Mouse (Mus musculus) stomach, embryonic 16.5 days (tissue): ENCODE results near the gene Tmem222. TPM values are rescaled to one million over a fixed set of nuclear protein-coding genes. Genes with fewer than 3 reads are reported as not detected.

ENCODE experiments used
- ATAC-seq: fragments of 200-750 bp; cut with Nextera tagmentation; 2 replicates; pipeline ENCODE4 v1.8.0; 2017; ENCODE audit warnings: moderate number of reproducible peaks, moderate TSS enrichment; ENCODE audit not compliant: insufficient read depth, low FRiP score
- H3K27ac ChIP-seq: fragments of 300-500 bp; sonication (generic); 2 replicates; pipeline ENCODE4 v1.5.1; 2014; ENCODE audit warnings: low read length
- H3K27me3 ChIP-seq: fragments of 300-500 bp; sonication (generic); 2 replicates; pipeline ENCODE4 v1.6.1; 2014; ENCODE audit warnings: low read length, control low read depth, mixed read lengths; ENCODE audit not compliant: control insufficient read depth, insufficient read depth
- H3K36me3 ChIP-seq: fragments of 300-500 bp; sonication (generic); 2 replicates; pipeline ENCODE4 v1.6.1; 2014; ENCODE audit warnings: low read length; ENCODE audit not compliant: control insufficient read depth, insufficient read depth
- H3K4me1 ChIP-seq: fragments of 300-500 bp; sonication (generic); 2 replicates; pipeline ENCODE4 v1.6.1; 2014; ENCODE audit warnings: low read length, control low read depth, mixed read lengths; ENCODE audit not compliant: control insufficient read depth, insufficient read depth
- H3K4me2 ChIP-seq: fragments of 300-500 bp; sonication (generic); 2 replicates; pipeline ENCODE4 v1.6.1; 2014; ENCODE audit warnings: low read depth, low read length, mixed read lengths
- H3K4me3 ChIP-seq: fragments of 300-500 bp; sonication (generic); replicated peaks from 2 replicates; pipeline ENCODE4 v1.5.1; 2014; ENCODE audit warnings: mild to moderate bottlenecking, low read length
- H3K9ac ChIP-seq: fragments of 300-500 bp; sonication (generic); 2 replicates; pipeline ENCODE4 v1.6.1; 2014; ENCODE audit warnings: low read length
- H3K9me3 ChIP-seq: fragments of 300-500 bp; sonication (generic); replicated peaks from 2 replicates; pipeline ENCODE4 v1.6.1; 2016; ENCODE audit warnings: low read length, control low read depth; ENCODE audit not compliant: control insufficient read depth
- WGBS: fragments of 180-500 bp; shearing (Covaris S2); extraction: QIAGEN DNeasy Blood & Tissue Kit; methylation state at CpG from one replicate; pipeline ENCODE4 v1.1.7; 2014; 5-methylcytosine and 5-hydroxymethylcytosine counted together
- polyA plus RNA-seq: library from polyadenylated mRNA; unstranded; fragments of >200 nt; fragmentation: Nextera tagmentation; extraction: Ambion mirVana; gene quantifications from 2 replicates; pipeline ENCODE4 v1.2.1, GENCODE M21; 2015

Tmem222 gene
- polyA plus RNA-seq, 1 experiment from 2014 or later: 71.3 TPM

- Histone ChIP-seq H3K9me3 (no peaks in the 10 kb centered on the region), H3K9ac (peak within 1 kb of the TSS; percentile 59), H3K27me3 (no peaks in the 10 kb centered on the region), H3K36me3 (peaks cover 25% of the 10 kb centered on the region), H3K4me1 (no peaks in the 10 kb centered on the region), H3K27ac (peak within 1 kb of the TSS; percentile 67), H3K4me3 (peak within 1 kb of the TSS; percentile 35), H3K4me2 (peak within 1 kb of the TSS; percentile 37)
- peak; percentile 48 for ATAC-seq
- WGBS: 29% methylated on average over 7 of the region's 7 CpGs
These were observed 14.7 kb downstream of the Tmem222 start, which contains the start of gene Sytl1 for GRCm38 (mm10) chr4:133262882-133263281. Sytl1 (minus strand) TSS chr4:133263113.

GRCm38 (mm10) chr4:133262375-133262765, 15.2 kb downstream of the Tmem222 start:
- no peak for ATAC-seq
- H3K9ac ChIP-seq: peak overlapping the region; percentile 59
- peaks cover 21% of the 10 kb centered on the region for H3K36me3 ChIP-seq
- H3K27me3 ChIP-seq: no peaks in the 10 kb centered on the region
- peak overlapping the region; percentile 67 for H3K27ac ChIP-seq
- no peaks in the 10 kb centered on the region for H3K4me1 ChIP-seq
- H3K4me3 ChIP-seq: peak overlapping the region; percentile 35
- peak overlapping the region; percentile 37 for H3K4me2 ChIP-seq
- H3K9me3 ChIP-seq: no peaks in the 10 kb centered on the region
- WGBS: 67% methylated on average over 7 of the region's 7 CpGs

DNA sequence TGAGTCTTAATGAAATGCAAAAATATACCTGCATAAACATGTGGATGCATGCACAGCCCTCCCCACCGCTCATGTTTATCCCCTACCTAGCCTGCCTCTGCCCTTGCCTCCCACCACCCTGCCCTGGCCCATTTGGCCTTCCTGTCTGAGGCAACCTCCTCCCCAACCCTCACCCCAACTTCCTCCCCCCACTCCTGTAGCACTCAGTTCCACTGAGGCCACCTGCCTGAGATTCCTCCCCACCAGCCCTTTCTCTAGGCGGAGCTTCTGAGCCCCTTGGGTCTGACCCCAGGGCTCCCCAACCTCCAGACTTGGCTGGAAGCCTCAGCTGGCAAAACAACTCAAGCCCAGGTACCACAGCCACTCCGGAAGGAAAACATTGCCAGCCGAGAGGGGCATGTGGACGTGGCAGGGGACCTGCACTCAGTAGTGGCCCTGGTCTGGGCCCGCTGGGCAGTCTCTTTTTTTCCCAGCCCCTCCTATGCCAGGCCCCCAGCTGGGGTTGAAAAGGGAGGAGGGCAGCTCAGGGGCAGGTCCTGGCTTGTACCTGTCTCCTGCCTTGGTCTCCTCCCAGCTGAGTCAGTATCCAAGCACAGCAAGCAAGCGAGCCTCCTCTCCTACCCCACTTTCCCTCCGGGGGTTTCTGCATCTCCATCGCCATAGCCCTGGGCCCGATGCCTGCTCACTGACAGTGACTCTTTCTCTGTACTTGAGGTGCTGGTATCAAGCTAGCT, 15.8 kb downstream of the Tmem222 start:
- Histone ChIP-seq H3K27ac (peak overlapping the region; percentile 67), H3K4me1 (0 out of 2 replicates have a peak, but pooled peaks cover 3% of the 10 kb centered on the region), H3K4me2 (peak overlapping the region; percentile 37), H3K4me3 (peak overlapping the region; percentile 35), H3K9me3 (no peaks in the 10 kb centered on the region), H3K27me3 (no peaks in the 10 kb centered on the region), H3K9ac (peak overlapping the region; percentile 59), H3K36me3 (peaks cover 18% of the 10 kb centered on the region)
- no peak for ATAC-seq
- WGBS: 52% methylated on average over 10 of the region's 10 CpGs

- H3K27me3 ChIP-seq: no peaks in the 10 kb centered on the region
- peak overlapping the region; percentile 49 for H3K27ac ChIP-seq
- no peaks in the 10 kb centered on the region for H3K9me3 ChIP-seq
- H3K4me3 ChIP-seq: no peak overlapping the region
- H3K4me1 ChIP-seq: 0 out of 2 replicates have a peak, but pooled peaks cover 4% of the 10 kb centered on the region
- 61% methylated on average over 12 of the region's 12 CpGs for WGBS
- no peak overlapping the region; the same call in 1 of the 2 replicates for H3K9ac ChIP-seq
- no peak overlapping the region for H3K4me2 ChIP-seq
- H3K36me3 ChIP-seq: no peaks in the 10 kb centered on the region
- peak; percentile 65 for ATAC-seq
These were observed 19.7 kb downstream of the Tmem222 start for GRCm38 (mm10) chr4:133257798-133258408.

- no peaks in the 10 kb centered on the region for H3K27me3 ChIP-seq
- H3K9me3 ChIP-seq: no peaks in the 10 kb centered on the region
- WGBS: 27% methylated on average over 12 of the region's 12 CpGs
- H3K9ac ChIP-seq: peak overlapping the region; percentile 57
- peak overlapping the region; percentile 22; the same call in 1 of the 2 replicates for H3K4me3 ChIP-seq
- ATAC-seq: peak; percentile 63
- H3K27ac ChIP-seq: peak overlapping the region; percentile 49
- 0 out of 2 replicates have a peak, but pooled peaks cover 5% of the 10 kb centered on the region for H3K4me1 ChIP-seq
- no peaks in the 10 kb centered on the region for H3K36me3 ChIP-seq
- H3K4me2 ChIP-seq: peak overlapping the region; percentile 51
These were observed 20.4 kb downstream of the Tmem222 start for GRCm38 (mm10) chr4:133257230-133257629.

GRCm38 (mm10) chr4:133256820-133257219, 20.8 kb downstream of the Tmem222 start:
- peaks cover 2% of the 10 kb centered on the region; the same call in 1 of the 2 replicates for H3K27me3 ChIP-seq
- 16% methylated on average over 24 of the region's 24 CpGs for WGBS
- peak; percentile 26; the same call in 1 of the 2 replicates for ATAC-seq

DNA sequence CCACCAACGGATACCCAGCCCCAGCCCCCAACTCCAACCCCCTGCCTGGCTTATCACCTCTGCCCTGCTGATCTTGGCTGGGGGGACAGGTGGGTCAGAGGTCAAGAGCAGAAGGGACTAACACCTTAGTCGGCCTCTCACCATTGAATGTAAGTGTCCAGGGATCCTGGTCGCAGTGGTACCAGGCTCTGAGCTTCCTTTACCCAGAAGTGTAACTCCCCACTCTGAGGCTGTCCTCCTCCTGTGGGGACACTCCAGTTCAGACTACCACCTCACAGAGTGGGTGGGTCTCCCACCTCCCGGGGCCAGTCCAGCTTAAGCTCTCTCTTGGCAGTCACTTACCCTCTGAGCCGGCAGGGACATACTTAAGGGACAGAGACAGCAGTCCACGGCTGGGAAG, 22.2 kb downstream of the Tmem222 start:
- no peak for ATAC-seq
- Histone ChIP-seq H3K27me3 (peaks cover 16% of the 10 kb centered on the region), H3K9ac (no peak overlapping the region), H3K4me1 (peaks cover 15% of the 10 kb centered on the region), H3K4me2 (no peak overlapping the region), H3K27ac (no peak overlapping the region), H3K9me3 (no peaks in the 10 kb centered on the region), H3K4me3 (no peak overlapping the region), H3K36me3 (no peaks in the 10 kb centered on the region)
- WGBS: 62% methylated on average over 6 of the region's 6 CpGs

More at GRCm38 (mm10) chr4:133256820-133257219, 20.8 kb downstream of the Tmem222 start:
- Histone ChIP-seq H3K4me2 (peak overlapping the region; percentile 51), H3K27ac (no peak overlapping the region), H3K9me3 (no peaks in the 10 kb centered on the region), H3K9ac (peak overlapping the region; percentile 57), H3K36me3 (no peaks in the 10 kb centered on the region), H3K4me3 (peak overlapping the region; percentile 22; the same call in 1 of the 2 replicates), H3K4me1 (0 out of 2 replicates have a peak, but pooled peaks cover 5% of the 10 kb centered on the region)

DNA sequence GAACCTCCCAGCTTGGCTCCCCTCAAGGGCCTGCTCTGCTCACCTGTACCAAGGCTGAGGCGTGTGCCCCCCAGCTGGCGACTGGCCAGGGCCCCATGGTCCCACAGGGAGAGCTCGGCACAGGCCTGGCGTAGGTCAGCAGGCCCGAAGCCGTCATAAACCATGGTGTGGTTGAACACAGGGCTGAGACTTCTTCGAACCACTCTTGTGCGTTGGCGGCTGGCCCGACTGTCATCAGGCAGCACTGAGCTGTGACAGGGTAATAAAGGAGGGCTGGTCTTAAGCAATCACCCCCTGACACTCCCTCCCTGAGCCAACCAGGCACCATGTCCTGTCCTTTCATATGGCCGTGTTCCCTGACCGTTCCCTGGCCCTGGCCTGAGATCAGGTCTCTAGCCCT, 24.2 kb downstream of the Tmem222 start:
- Histone ChIP-seq H3K9me3 (no peaks in the 10 kb centered on the region), H3K4me3 (no peak overlapping the region), H3K36me3 (no peaks in the 10 kb centered on the region), H3K4me1 (peaks cover 15% of the 10 kb centered on the region), H3K27ac (no peak overlapping the region), H3K27me3 (peaks cover 17% of the 10 kb centered on the region), H3K9ac (no peak overlapping the region), H3K4me2 (no peak overlapping the region)
- WGBS: 75% methylated on average over 12 of the region's 12 CpGs
- ATAC-seq: no peak

- Histone ChIP-seq H3K9ac (peak overlapping the region; percentile 27; the same call in 1 of the 2 replicates), H3K36me3 (no peaks in the 10 kb centered on the region), H3K4me1 (peaks cover 18% of the 10 kb centered on the region), H3K4me3 (peak overlapping the region; percentile 36; the same call in 1 of the 2 replicates), H3K4me2 (no peak overlapping the region), H3K9me3 (no peaks in the 10 kb centered on the region), H3K27me3 (peaks cover 28% of the 10 kb centered on the region), H3K27ac (peak overlapping the region; percentile 58; the same call in 1 of the 2 replicates)
- WGBS: 48% methylated on average over 4 of the region's 4 CpGs
- ATAC-seq: no peak
These were observed 25.5 kb downstream of the Tmem222 start for GRCm38 (mm10) chr4:133252089-133252488.
